Mouse (Mus musculus): ENCODE measurements at regions not wholly inside any gene's neighbourhood (a gene's known extent, or its start where the extent isn't known, plus 50 kb on each side); places are given as distances from the start of the nearest gene placed in this dataset.

GRCm38 (mm10) chr13:59962676-59963664, 140.0 kb upstream of the Tut7 start:
- no peak for TF ChIP-seq POLR2A (IDR thresholded peaks at IDR 0.05; ENCODE audit: low read depth, low read length)
- no peak for TF ChIP-seq CTCF (conservative IDR thresholded peaks at IDR 0.05; ENCODE audit: insufficient read depth, insufficient read length, low read depth, low read length)
- Histone ChIP-seq H3K27me3 (replicated peaks; ENCODE audit: control insufficient read depth, insufficient read depth, low read length) (no peaks in the 10 kb centered on the region), H3K36me3 (ENCODE audit: control insufficient read depth, insufficient read depth, low read length) (no peaks in the 10 kb centered on the region), H3K27ac (ENCODE audit: insufficient read depth, low read depth, low read length) (no peak overlapping the region), H3K4me3 (ENCODE audit: insufficient read depth, low read depth, low read length) (no peak overlapping the region), H3K4me1 (ENCODE audit: control insufficient read depth, insufficient read depth, low read length) (no peaks in the 10 kb centered on the region)
- no peak for DNase-seq
- WGBS, result 63% methylated on average over 21 of the region's 21 CpGs

DNA sequence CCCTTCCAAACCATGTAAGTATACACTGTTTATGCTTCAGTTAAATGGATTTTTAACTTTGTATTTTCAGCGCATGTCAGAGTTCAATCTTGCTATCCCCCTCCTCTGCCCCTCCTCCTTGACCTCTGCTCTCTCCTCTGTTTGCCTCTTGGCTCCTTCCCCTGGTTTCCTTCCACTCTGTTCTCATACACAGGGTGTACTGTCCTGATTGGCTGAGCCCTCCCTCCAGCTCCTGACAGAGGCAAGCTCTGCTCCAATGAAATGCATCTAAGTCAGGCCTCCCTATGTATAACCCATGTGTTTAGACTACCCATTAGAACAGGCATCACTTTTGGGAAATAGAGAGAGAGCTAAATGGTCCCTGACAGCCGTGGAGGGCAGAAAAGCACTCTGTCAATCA, 133.5 kb upstream of the Tut7 start:
- DNase-seq, result peak; percentile 44
- H3K36me3 ChIP-seq (ENCODE audit: control insufficient read depth, insufficient read depth, low read length), result no peaks in the 10 kb centered on the region
- no peak overlapping the region for H3K27ac ChIP-seq (ENCODE audit: insufficient read depth, low read depth, low read length)
- H3K27me3 ChIP-seq (replicated peaks; ENCODE audit: control insufficient read depth, insufficient read depth, low read length), result no peaks in the 10 kb centered on the region
- TF ChIP-seq POLR2A (IDR thresholded peaks at IDR 0.05; ENCODE audit: low read depth, low read length), result no peak
- no peak for TF ChIP-seq CTCF (conservative IDR thresholded peaks at IDR 0.05; ENCODE audit: insufficient read depth, insufficient read length, low read depth, low read length)
- no peaks in the 10 kb centered on the region for H3K4me1 ChIP-seq (ENCODE audit: control insufficient read depth, insufficient read depth, low read length)
- no peak overlapping the region for H3K4me3 ChIP-seq (ENCODE audit: insufficient read depth, low read depth, low read length)
- WGBS, result 60% methylated on average over 2 of the region's 2 CpGs

DNA sequence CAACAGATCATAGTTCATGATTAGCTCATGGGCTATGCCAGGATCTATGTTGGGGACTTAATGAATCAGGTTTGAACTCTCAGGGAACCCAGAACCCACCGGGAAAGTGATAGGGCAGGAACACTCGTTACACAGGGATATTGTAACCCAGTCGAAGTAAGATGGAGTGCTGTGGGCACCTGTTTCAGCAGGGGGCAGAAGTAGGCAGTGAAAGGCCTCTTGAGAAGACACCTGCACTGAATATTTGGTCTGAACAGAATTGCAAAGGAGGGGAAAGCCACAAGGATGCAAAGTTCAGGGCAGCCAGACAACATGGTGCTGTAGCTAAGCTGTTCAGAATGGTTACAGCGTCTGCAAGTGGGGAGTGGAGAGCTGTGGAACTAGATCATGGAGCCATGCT, 129.9 kb upstream of the Tut7 start:
- Histone ChIP-seq H3K27me3 (replicated peaks; ENCODE audit: control insufficient read depth, insufficient read depth, low read length) (no peaks in the 10 kb centered on the region), H3K4me1 (ENCODE audit: control insufficient read depth, insufficient read depth, low read length) (no peaks in the 10 kb centered on the region; the same call in 1 of the 2 replicates), H3K4me3 (ENCODE audit: insufficient read depth, low read depth, low read length) (no peak overlapping the region), H3K36me3 (ENCODE audit: control insufficient read depth, insufficient read depth, low read length) (no peaks in the 10 kb centered on the region), H3K27ac (ENCODE audit: insufficient read depth, low read depth, low read length) (no peak overlapping the region)
- WGBS, result 45% methylated on average over 4 of the region's 4 CpGs
- DNase-seq, result peak; percentile 63
- no peak for TF ChIP-seq POLR2A (IDR thresholded peaks at IDR 0.05; ENCODE audit: low read depth, low read length)
- TF ChIP-seq CTCF (conservative IDR thresholded peaks at IDR 0.05; ENCODE audit: insufficient read depth, insufficient read length, low read depth, low read length), result peak; percentile 57

- Histone ChIP-seq H3K4me3 (ENCODE audit: insufficient read depth, low read depth, low read length) (no peak overlapping the region), H3K36me3 (ENCODE audit: control insufficient read depth, insufficient read depth, low read length) (no peaks in the 10 kb centered on the region), H3K27me3 (replicated peaks; ENCODE audit: control insufficient read depth, insufficient read depth, low read length) (no peaks in the 10 kb centered on the region), H3K4me1 (ENCODE audit: control insufficient read depth, insufficient read depth, low read length) (no peaks in the 10 kb centered on the region; the same call in 1 of the 2 replicates), H3K27ac (ENCODE audit: insufficient read depth, low read depth, low read length) (no peak overlapping the region)
- no peak for DNase-seq
- WGBS, result 77% methylated on average over 3 of the region's 3 CpGs
- no peak for TF ChIP-seq POLR2A (IDR thresholded peaks at IDR 0.05; ENCODE audit: low read depth, low read length)
- TF ChIP-seq CTCF (conservative IDR thresholded peaks at IDR 0.05; ENCODE audit: insufficient read depth, insufficient read length, low read depth, low read length), result no peak
These were observed 129.2 kb upstream of the Tut7 start for GRCm38 (mm10) chr13:59952116-59952515.

DNA sequence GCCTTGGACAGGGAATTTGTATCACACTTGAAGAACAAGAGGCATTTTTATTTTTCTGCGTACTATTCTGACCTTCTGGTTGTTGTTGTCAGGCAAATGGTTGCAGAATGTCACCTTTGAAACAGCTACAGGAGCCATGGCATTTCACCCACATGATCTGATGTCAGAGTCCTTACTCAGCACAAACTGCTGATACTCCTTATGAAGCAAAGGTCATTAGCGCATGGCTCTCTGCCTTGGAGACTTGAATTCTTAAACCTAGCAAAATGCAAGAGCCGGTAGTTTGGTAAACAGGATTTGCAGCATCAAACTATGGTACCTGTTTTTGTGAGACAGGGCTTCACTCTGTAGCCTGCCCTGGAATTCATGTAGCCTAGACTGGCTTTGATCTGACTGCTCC, 127.3 kb upstream of the Tut7 start:
- Histone ChIP-seq H3K27ac (ENCODE audit: insufficient read depth, low read depth, low read length) (peak overlapping the region; percentile 61; the same call in 1 of the 2 replicates), H3K4me3 (ENCODE audit: insufficient read depth, low read depth, low read length) (no peak overlapping the region), H3K4me1 (ENCODE audit: control insufficient read depth, insufficient read depth, low read length) (no peaks in the 10 kb centered on the region; the same call in 1 of the 2 replicates), H3K27me3 (replicated peaks; ENCODE audit: control insufficient read depth, insufficient read depth, low read length) (no peaks in the 10 kb centered on the region), H3K36me3 (ENCODE audit: control insufficient read depth, insufficient read depth, low read length) (no peaks in the 10 kb centered on the region)
- TF ChIP-seq POLR2A (IDR thresholded peaks at IDR 0.05; ENCODE audit: low read depth, low read length), result no peak
- TF ChIP-seq CTCF (conservative IDR thresholded peaks at IDR 0.05; ENCODE audit: insufficient read depth, insufficient read length, low read depth, low read length), result no peak
- DNase-seq, result peak; percentile 87
- 55% methylated on average over 3 of the region's 3 CpGs for WGBS

DNA sequence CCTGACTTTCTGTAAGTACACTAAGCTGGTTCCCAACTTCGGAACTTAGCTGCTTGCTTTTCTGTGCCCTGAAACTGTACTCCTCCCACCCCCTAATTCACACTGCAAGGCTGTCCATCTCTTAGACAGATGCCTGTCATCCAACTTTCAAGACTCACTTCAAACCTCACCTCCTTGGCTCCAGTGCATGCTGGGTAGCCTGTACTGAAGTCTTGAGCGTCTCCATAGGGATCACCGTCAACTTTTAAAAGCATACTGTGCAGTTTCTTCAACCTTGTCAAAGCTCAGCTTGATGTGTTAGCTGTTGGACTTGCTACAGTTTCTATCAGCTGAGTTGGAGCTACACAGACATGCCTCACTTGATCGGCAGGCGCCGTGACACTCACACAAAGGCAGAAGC, 126.5 kb upstream of the Tut7 start:
- TF ChIP-seq CTCF (conservative IDR thresholded peaks at IDR 0.05; ENCODE audit: insufficient read depth, insufficient read length, low read depth, low read length) (no peak), POLR2A (IDR thresholded peaks at IDR 0.05; ENCODE audit: low read depth, low read length) (no peak)
- DNase-seq, result no peak
- Histone ChIP-seq H3K27me3 (replicated peaks; ENCODE audit: control insufficient read depth, insufficient read depth, low read length) (no peaks in the 10 kb centered on the region), H3K4me1 (ENCODE audit: control insufficient read depth, insufficient read depth, low read length) (no peaks in the 10 kb centered on the region; the same call in 1 of the 2 replicates), H3K4me3 (ENCODE audit: insufficient read depth, low read depth, low read length) (no peak overlapping the region), H3K27ac (ENCODE audit: insufficient read depth, low read depth, low read length) (no peak overlapping the region), H3K36me3 (ENCODE audit: control insufficient read depth, insufficient read depth, low read length) (no peaks in the 10 kb centered on the region)
- 85% methylated on average over 6 of the region's 6 CpGs for WGBS

- TF ChIP-seq POLR2A (IDR thresholded peaks at IDR 0.05; ENCODE audit: low read depth, low read length), result no peak
- TF ChIP-seq CTCF (conservative IDR thresholded peaks at IDR 0.05; ENCODE audit: insufficient read depth, insufficient read length, low read depth, low read length), result no peak
- Histone ChIP-seq H3K4me1 (ENCODE audit: control insufficient read depth, insufficient read depth, low read length) (no peaks in the 10 kb centered on the region; the same call in 1 of the 2 replicates), H3K27me3 (replicated peaks; ENCODE audit: control insufficient read depth, insufficient read depth, low read length) (no peaks in the 10 kb centered on the region), H3K27ac (ENCODE audit: insufficient read depth, low read depth, low read length) (no peak overlapping the region), H3K4me3 (ENCODE audit: insufficient read depth, low read depth, low read length) (no peak overlapping the region), H3K36me3 (ENCODE audit: control insufficient read depth, insufficient read depth, low read length) (no peaks in the 10 kb centered on the region)
- 71% methylated on average over 15 of the region's 15 CpGs for WGBS
- no peak for DNase-seq
These were observed 125.7 kb upstream of the Tut7 start for GRCm38 (mm10) chr13:59948496-59949138.
